Mouse (Mus musculus) embryonic fibroblast, embryonic 13.5 days (primary cell): ENCODE data around the gene Creb3l1. TPM values are rescaled to one million over a fixed set of nuclear protein-coding genes. Genes with fewer than 3 reads are reported as not detected.

Experiments used
- H3K27ac ChIP-seq: 2 replicates; pipeline ENCODE4 v1.5.1; 2012; ENCODE audit warnings: low read length, control low read depth, inconsistent platforms; ENCODE audit not compliant: insufficient read depth
- H3K4me1 ChIP-seq: 2 replicates; pipeline ENCODE4 v1.6.1; 2011; ENCODE audit warnings: low read length; ENCODE audit not compliant: control insufficient read depth, insufficient read depth
- H3K4me3 ChIP-seq: 2 replicates; pipeline ENCODE4 v1.5.1; 2011; ENCODE audit warnings: mild to moderate bottlenecking, control low read depth, low read length; ENCODE audit not compliant: insufficient read depth
- CTCF ChIP-seq: IDR thresholded peaks from 2 replicates; pipeline ENCODE4 v1.5.1; 2011; ENCODE audit warnings: mild to moderate bottlenecking, control low read depth, low read length, moderate library complexity, borderline replicate concordance; ENCODE audit not compliant: insufficient read depth
- POLR2A ChIP-seq: IDR thresholded peaks from 2 replicates; pipeline ENCODE4 v1.6.1; 2011; ENCODE audit warnings: low read depth, mild to moderate bottlenecking, control low read depth, low read length, moderate library complexity
- polyA plus RNA-seq: library from polyadenylated mRNA; stranded (reverse); fragments of >200 nt; gene quantifications from 2 replicates; pipeline ENCODE4 v1.2.4, GENCODE M21; 2011; ENCODE audit warnings: low read depth; ENCODE audit not compliant: missing spikeins, insufficient read length

Gene Creb3l1
- polyA plus RNA-seq, 1 experiment: 119 TPM

GRCm38 (mm10) chr2:91949411-91950274, 74.7 kb downstream of the Creb3l1 start:
- Histone ChIP-seq H3K27ac (no peak overlapping the region), H3K4me1 (0 out of 2 replicates have a peak, but pooled peaks cover 6% of the 10 kb centered on the region), H3K4me3 (no peak overlapping the region)
- TF ChIP-seq CTCF: no peak
- TF ChIP-seq POLR2A: no peak

DNA sequence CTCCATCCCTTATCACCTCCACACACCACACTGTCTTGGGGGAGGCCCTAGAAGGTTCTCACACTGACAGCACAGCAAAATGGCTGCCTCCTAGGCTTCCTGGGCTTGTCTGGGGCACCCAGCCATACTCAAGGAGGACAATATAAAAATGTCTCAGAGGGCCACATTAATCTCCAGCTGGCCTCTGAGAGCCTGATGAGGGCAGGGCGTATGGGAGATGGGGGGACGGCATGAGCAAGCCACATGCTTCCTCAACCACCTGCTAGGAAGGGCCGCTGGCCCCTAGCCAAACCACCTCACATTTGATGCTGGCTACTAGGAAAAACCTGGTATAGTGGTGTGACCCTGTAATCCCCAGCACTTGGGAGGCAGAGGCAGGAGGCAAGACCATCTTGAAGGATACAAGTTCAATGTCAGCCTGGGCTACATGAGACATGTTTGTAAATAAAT, 75.5 kb downstream of the Creb3l1 start:
- no peak for TF ChIP-seq POLR2A
- 0 out of 2 replicates have a peak, but pooled peaks cover 6% of the 10 kb centered on the region for H3K4me1 ChIP-seq
- no peak overlapping the region for H3K4me3 ChIP-seq
- H3K27ac ChIP-seq: no peak overlapping the region

GRCm38 (mm10) chr2:91948151-91948509, 76.2 kb downstream of the Creb3l1 start:
- 0 out of 2 replicates have a peak, but pooled peaks cover 6% of the 10 kb centered on the region for H3K4me1 ChIP-seq
- H3K4me3 ChIP-seq: no peak overlapping the region
- no peak for TF ChIP-seq CTCF
- no peak overlapping the region for H3K27ac ChIP-seq

- Histone ChIP-seq H3K4me3 (no peak overlapping the region), H3K27ac (no peak overlapping the region), H3K4me1 (0 out of 2 replicates have a peak, but pooled peaks cover 6% of the 10 kb centered on the region)
- TF ChIP-seq CTCF: no peak
- no peak for TF ChIP-seq POLR2A
Measured at GRCm38 (mm10) chr2:91947397-91948150, 76.7 kb downstream of the Creb3l1 start.

GRCm38 (mm10) chr2:91946836-91947235, 77.5 kb downstream of the Creb3l1 start:
- no peak overlapping the region for H3K4me3 ChIP-seq
- no peak for TF ChIP-seq POLR2A
- H3K4me1 ChIP-seq: 0 out of 2 replicates have a peak, but pooled peaks cover 6% of the 10 kb centered on the region
- H3K27ac ChIP-seq: no peak overlapping the region

DNA sequence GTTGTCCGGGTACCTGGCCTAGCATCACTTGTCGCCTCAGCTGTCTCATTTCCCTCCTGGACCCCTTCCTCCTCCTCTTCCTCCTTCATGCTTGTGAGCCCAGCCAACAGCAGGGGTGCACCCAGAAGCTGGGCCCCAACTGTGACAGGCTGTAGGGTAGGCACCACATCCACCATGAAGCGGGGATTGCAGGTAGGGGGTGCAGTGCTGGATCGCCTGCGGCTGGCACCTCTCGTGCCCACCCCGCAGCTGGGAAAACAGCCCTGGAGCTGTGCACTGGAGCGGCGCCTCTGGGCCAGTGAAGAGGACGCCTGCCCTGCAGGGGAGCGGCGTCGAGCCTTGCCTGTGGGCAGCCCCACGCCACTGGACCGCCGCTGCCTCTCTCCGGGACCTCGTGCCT, 78.8 kb downstream of the Creb3l1 start, which contains the start of gene Gm9821:
Gene Gm9821 (plus strand): TSS at position 221 of the 400 bp plus-strand sequence.
- 0 out of 2 replicates have a peak, but pooled peaks cover 6% of the 10 kb centered on the region for H3K4me1 ChIP-seq
- TF ChIP-seq POLR2A: no peak
- no peak for TF ChIP-seq CTCF
- H3K4me3 ChIP-seq: no peak within 1 kb of the TSS
- H3K27ac ChIP-seq: no peak within 1 kb of the TSS

GRCm38 (mm10) chr2:91944170-91944950, 79.9 kb downstream of the Creb3l1 start:
- TF ChIP-seq POLR2A (no peak), CTCF (peak; percentile 99)
- H3K27ac ChIP-seq: no peak overlapping the region
- H3K4me3 ChIP-seq: no peak overlapping the region
- H3K4me1 ChIP-seq: 0 out of 2 replicates have a peak, but pooled peaks cover 6% of the 10 kb centered on the region

GRCm38 (mm10) chr2:91942356-91942755, 81.9 kb downstream of the Creb3l1 start:
- Histone ChIP-seq H3K27ac (no peak overlapping the region), H3K4me1 (0 out of 2 replicates have a peak, but pooled peaks cover under 1% of the 10 kb centered on the region), H3K4me3 (no peak overlapping the region)
- TF ChIP-seq CTCF (no peak), POLR2A (no peak)

GRCm38 (mm10) chr2:91939303-91939935, 84.9 kb downstream of the Creb3l1 start:
- Histone ChIP-seq H3K27ac (no peak overlapping the region), H3K4me3 (no peak overlapping the region), H3K4me1 (no peaks in the 10 kb centered on the region)
- TF ChIP-seq POLR2A (no peak), CTCF (no peak)
